Mouse (Mus musculus) gastrocnemius, postnatal 14 days (tissue): ENCODE data around the gene Gtf2h5. TPM values are rescaled to one million over a fixed set of nuclear protein-coding genes. Genes with fewer than 3 reads are reported as not detected.

ENCODE experiments used
- DNase-seq: peaks from one replicate; pipeline ENCODE4 v3.0.0; 2021; ENCODE audit warnings: mixed read lengths
- intact Hi-C: fragments of 180-260 bp; cut with DNase I; formaldehyde crosslinking; loops from one replicate; pipeline ENCODE4 v1.15.1; 2025; ENCODE audit warnings: low total_unique reads
- microRNA-seq, 2 experiments: library from miRNA; unstranded; fragments of <30 nt; microRNA quantifications; one replicate each; pipeline ENCODE4 v1.2.0; 2021
- total RNA-seq, 2 experiments: library from RNA; stranded (reverse); gene quantifications; 2 replicates each; pipeline ENCODE4 v1.2.3; 2021

Gene Gtf2h5
- total RNA-seq, 2 experiments from 2014 or later = 55.5 to 61.0 TPM

DNA sequence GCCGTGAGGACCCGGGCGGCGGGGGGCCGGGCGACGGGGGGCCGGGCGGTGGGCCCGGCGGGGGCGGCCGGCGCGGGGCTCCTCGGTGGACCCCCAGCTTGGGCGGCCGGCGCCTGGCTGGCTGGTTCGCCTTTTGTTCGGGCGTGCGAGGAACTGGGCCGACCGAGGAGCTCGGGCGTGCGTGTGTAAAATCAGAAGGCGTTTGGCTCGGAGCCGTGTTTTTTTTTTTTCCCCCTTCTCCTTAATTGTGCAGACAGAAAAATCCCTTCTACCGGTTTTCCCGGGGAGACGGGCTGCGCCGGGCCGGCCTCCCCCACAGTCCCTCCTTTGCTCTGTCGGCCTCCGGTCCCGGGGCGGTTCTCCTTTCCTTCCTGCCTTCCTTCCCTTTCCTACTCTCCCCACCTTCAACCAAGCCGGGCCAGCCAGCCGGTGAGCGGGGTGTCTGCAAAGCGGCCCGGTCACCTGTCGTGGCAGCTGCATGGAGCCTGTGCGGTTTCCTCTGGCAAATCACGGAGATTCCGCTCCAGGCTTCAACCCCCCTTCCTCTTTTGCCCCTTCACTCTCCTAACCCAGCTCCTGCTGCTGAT is 27.5 kb downstream of the Gtf2h5 start:
- intact Hi-C loops = no loop called here
- peak; percentile 56 for DNase-seq

GRCm38 (mm10) chr17:6108175-6108574 is 28.6 kb downstream of the Gtf2h5 start:
- intact Hi-C loops = no loop called here

GRCm38 (mm10) chr17:6110956-6111355 is 31.4 kb downstream of the Gtf2h5 start:
- DNase-seq = no peak
- intact Hi-C loops = no loop called here

More at GRCm38 (mm10) chr17:6108175-6108574, 28.6 kb downstream of the Gtf2h5 start:
- no peak for DNase-seq

GRCm38 (mm10) chr17:6113653-6114052 is 34.1 kb downstream of the Gtf2h5 start:
- intact Hi-C loops = no loop called here
- no peak for DNase-seq

DNA sequence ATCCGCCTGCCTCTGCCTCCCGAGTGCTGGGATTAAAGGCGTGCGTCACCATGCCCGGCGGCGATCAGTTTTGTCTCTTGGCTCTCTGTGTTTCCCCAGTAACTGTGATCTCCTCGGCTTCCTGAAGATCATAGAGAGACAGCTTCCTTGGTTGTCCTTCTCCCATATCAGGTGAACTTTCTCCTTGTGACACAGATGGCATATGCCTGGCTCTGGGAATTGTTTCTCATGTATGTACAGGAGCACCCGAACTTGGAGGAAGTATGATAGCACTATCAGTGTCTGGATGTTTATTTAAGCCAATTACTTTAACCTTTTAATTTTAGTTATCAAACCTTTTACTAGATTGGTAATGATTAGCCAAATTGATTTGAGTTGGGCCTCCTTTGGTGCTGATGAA is 35.5 kb downstream of the Gtf2h5 start:
- no peak for DNase-seq
- intact Hi-C loops = no loop called here

- intact Hi-C loops = no loop called here
These were observed 37.7 kb downstream of the Gtf2h5 start for GRCm38 (mm10) chr17:6117148-6117725.

GRCm38 (mm10) chr17:6117917-6118316 is 38.3 kb downstream of the Gtf2h5 start:
- DNase-seq = no peak
- intact Hi-C loops = no loop called here

More at GRCm38 (mm10) chr17:6117148-6117725, 37.7 kb downstream of the Gtf2h5 start:
- DNase-seq = no peak

DNA sequence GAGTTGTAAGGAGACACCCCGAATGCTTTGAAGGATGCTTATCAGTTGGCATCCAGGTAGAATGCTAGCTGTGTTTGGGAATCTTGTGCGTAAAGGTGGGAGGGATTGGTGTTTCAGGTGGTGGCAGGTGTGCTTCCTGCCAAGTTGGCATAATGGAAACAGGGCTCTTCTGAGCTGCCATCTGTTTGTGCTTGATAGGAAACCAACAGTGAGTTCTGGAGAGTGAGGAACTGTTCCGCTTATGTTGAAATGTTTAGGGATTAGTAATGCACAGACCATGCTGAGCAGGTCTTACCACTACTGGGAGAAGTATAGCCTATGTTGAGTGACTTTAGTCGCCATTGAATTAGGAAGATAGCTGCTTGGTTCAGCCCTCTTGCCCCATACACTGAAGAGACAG is 39.3 kb downstream of the Gtf2h5 start:
- intact Hi-C loops = no loop called here
- no peak for DNase-seq

GRCm38 (mm10) chr17:6123776-6124175 is 44.2 kb downstream of the Gtf2h5 start:
- DNase-seq = no peak
- intact Hi-C loops = no loop called here

GRCm38 (mm10) chr17:6125441-6125840 is 45.9 kb downstream of the Gtf2h5 start:
- DNase-seq = no peak
- intact Hi-C loops = no loop called here

DNA sequence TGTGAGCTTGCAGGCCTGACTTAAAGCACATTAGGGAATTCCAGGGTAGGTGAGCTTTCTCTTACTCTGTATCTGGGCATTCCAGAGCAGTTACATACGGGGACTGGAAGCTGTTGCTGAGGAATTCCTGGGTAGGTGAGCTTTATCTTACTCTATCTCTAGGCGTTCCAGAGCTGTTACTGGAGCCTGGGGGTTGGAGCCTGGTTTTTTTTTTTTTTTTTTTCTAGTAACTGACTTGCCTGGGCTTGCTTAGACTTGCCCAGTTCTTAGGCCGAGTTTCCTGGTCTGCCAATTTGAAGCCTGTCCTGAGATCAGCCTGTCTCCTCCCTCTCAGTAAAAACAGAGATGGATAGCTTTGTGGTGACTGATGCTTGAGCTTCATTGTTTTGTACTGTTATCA is 48.5 kb downstream of the Gtf2h5 start:
- DNase-seq = no peak
- intact Hi-C loops = no loop called here

- intact Hi-C loops = no loop called here
- DNase-seq = no peak
These were observed 49.8 kb downstream of the Gtf2h5 start for GRCm38 (mm10) chr17:6129361-6129760.

DNA sequence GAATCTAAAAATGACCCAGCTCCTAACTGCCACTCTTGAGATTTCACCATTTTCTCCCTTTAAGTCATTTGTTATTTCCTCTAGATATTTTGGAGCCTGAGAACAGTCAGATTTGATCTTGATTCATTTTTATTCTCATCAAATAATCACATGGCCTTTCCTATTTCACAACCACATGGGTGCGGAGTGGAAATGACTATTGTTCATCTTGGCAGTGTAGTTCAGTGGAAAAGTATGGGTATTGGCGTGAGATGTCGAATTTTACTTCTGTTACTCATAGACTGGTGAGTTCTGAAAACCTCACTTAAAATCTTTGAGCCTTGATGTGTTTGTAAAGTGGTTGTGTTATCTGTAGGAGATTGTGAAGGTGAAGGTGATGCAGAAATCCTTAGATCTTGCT is 51.5 kb downstream of the Gtf2h5 start:
- no peak for DNase-seq
- intact Hi-C loops = no loop called here

Small RNA genes within 50 kb of the gene (microRNA-seq; reads per million reads assigned to microRNA genes)
- 0 reads per million in 2 experiments for gene Gm22774

Other genes with a start within 250 kb of the Gtf2h5 start
- 10 to 100 TPM; 21.0 to 23.9 TPM for gene Snx9, start 238.5 kb upstream of the Gtf2h5 start, total RNA-seq
- 10 to 100 TPM; 28.9 to 44.4 TPM for gene Synj2, start 138.5 kb upstream of the Gtf2h5 start, total RNA-seq
- 1 to 10 TPM; 4.1 to 5.1 TPM for gene Serac1, start within 50 bp of the Gtf2h5 start, total RNA-seq
- gene Tulp4, start 26.7 kb downstream of the Gtf2h5 start, total RNA-seq = 10 to 100 TPM; 90.0 to 98.1 TPM
- gene Tmem181a, start 177.1 kb downstream of the Gtf2h5 start, total RNA-seq = 1 to 10 TPM; 5.9 to 6.1 TPM
- gene Dynlt1a, start 237.7 kb downstream of the Gtf2h5 start, total RNA-seq = 1 to 10 TPM; 2.1 to 2.6 TPM